Mouse (Mus musculus): ENCODE measurements around the gene Aak1.

DNA sequence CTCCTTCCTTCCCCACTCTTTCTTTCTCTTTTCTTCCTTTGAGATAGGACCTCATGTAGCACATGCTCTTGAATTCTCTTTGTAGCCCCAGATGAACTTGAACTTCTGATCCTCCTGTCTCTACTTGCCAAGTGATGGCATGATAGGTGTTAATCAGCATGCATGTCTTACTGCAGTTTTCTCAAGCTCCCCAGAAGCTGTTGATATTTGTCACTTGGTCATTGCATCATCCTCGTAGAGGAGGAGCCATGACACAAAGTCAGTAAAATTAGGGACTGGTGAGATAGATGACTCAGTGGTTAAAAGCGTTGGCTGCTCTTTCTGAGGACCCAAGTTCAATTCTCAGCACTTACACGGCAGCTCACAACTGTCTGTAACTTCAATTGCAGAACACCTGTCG lies 36.4 kb upstream of the Aak1 start:
- TF ChIP-seq POLR2A (IDR thresholded peaks at IDR 0.05; ENCODE audit: borderline replicate concordance, low read depth, low read length) (no peak), CTCF (IDR thresholded peaks at IDR 0.05; ENCODE audit: low read depth, low read length) (no peak)

Data from bone marrow macrophage, adult 2 months (primary cell).